Mouse (Mus musculus) kidney, embryonic 15.5 days (tissue): Measurements from ENCODE around the gene Fbxl19. TPM values are rescaled to one million over a fixed set of nuclear protein-coding genes. Genes with fewer than 3 reads are reported as not detected.
A peak's percentile ranks its signal among the peaks of the same experiment; 100 is the strongest.

ENCODE experiments used
- ATAC-seq: fragments of 200-750 bp; cut with Nextera tagmentation; replicated peaks from 2 replicates; pipeline ENCODE4 v1.8.0; 2017; ENCODE audit warnings: moderate TSS enrichment; ENCODE audit not compliant: low FRiP score
- H3K27ac ChIP-seq: fragments of 300-500 bp; sonication (generic); 2 replicates; pipeline ENCODE4 v1.5.1; 2015; ENCODE audit warnings: mild to moderate bottlenecking, inconsistent platforms
- H3K27me3 ChIP-seq: fragments of 300-500 bp; sonication (generic); 2 replicates; pipeline ENCODE4 v1.6.1; 2015; ENCODE audit warnings: inconsistent platforms
- H3K36me3 ChIP-seq: fragments of 300-500 bp; sonication (generic); 2 replicates; pipeline ENCODE4 v1.6.1; 2015; ENCODE audit warnings: inconsistent platforms
- H3K4me1 ChIP-seq: fragments of 300-500 bp; sonication (generic); 2 replicates; pipeline ENCODE4 v1.6.1; 2015; ENCODE audit warnings: inconsistent platforms
- H3K4me2 ChIP-seq: fragments of 300-500 bp; sonication (generic); 2 replicates; pipeline ENCODE4 v1.6.1; 2015; ENCODE audit warnings: moderate library complexity, mild to moderate bottlenecking, inconsistent platforms
- H3K4me3 ChIP-seq: fragments of 300-500 bp; sonication (generic); replicated peaks from 2 replicates; pipeline ENCODE4 v1.5.1; 2015; ENCODE audit warnings: mild to moderate bottlenecking, inconsistent platforms
- H3K9ac ChIP-seq: fragments of 300-500 bp; sonication (generic); 2 replicates; pipeline ENCODE4 v1.6.1; 2015; ENCODE audit warnings: mild to moderate bottlenecking, inconsistent platforms
- H3K9me3 ChIP-seq: fragments of 300-500 bp; sonication (generic); replicated peaks from 2 replicates; pipeline ENCODE4 v1.6.1; 2016; ENCODE audit warnings: inconsistent platforms
- WGBS: fragments of 180-500 bp; shearing (Covaris S2); methylation state at CpG from one replicate; pipeline ENCODE4 v1.1.7; 2015; ENCODE audit warnings: mixed read lengths; 5-methylcytosine and 5-hydroxymethylcytosine counted together
- polyA plus RNA-seq: library from polyadenylated mRNA; unstranded; fragments of >200 nt; fragmentation: Nextera tagmentation; extraction: Ambion mirVana; gene quantifications from 2 replicates; pipeline ENCODE4 v1.2.1, GENCODE M21; 2015

Gene Fbxl19
- polyA plus RNA-seq, 1 experiment from 2014 or later: 6.8 TPM

DNA sequence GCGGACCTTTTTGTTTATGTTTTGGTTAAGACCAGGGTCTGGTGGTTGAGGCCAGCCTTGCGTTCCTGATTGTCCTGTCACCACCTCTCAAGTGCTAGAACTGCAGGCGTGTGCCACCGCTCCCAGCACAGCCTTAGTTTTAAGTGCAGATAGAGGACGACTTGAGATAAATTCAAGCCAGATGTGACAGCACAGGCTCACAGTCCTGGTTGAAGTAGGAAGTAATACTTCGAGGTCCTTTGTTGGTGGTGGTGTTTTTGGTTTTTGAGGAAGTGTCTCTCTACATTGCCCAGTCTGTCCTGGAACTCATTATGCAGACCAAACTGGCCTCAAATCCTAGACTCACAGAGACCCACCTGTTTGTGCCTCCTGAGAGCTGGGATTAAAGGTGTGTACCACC lies 15.4 kb downstream of the Fbxl19 start:
- Histone ChIP-seq H3K4me3 (no peak overlapping the region), H3K9ac (no peak overlapping the region), H3K27me3 (no peaks in the 10 kb centered on the region), H3K27ac (no peak overlapping the region), H3K4me1 (peaks cover 30% of the 10 kb centered on the region), H3K4me2 (no peak overlapping the region), H3K9me3 (no peaks in the 10 kb centered on the region), H3K36me3 (peaks cover 89% of the 10 kb centered on the region)
- 57% methylated on average over 6 of the region's 6 CpGs for WGBS
- ATAC-seq: no peak

DNA sequence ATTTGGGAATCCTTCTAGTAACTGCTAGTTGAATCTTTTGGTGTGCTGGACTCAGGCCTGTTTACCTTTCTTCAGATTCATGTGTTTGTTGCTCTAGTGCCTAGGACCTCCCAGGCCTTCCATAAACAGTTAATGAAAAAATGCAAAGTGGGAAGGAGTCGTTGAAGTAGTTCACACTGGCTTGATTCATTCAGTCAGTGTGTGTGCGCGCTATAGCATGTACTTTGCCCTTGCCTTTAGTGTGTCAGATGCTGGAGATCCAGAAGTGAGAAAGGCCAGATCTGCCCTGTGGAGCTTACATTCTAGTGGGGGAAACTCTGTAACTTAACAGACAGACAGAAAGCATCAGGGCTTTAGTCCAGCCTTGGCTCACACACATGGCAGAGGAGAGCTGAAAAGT lies 16.1 kb downstream of the Fbxl19 start:
- WGBS: 68% methylated on average over 3 of the region's 3 CpGs
- H3K9ac ChIP-seq: 0 out of 2 replicates have a peak overlapping the region, but pooled peaks have one; percentile 7
- H3K9me3 ChIP-seq: no peaks in the 10 kb centered on the region
- H3K27ac ChIP-seq: no peak overlapping the region
- no peak overlapping the region for H3K4me3 ChIP-seq
- no peaks in the 10 kb centered on the region for H3K27me3 ChIP-seq
- peaks cover 89% of the 10 kb centered on the region for H3K36me3 ChIP-seq
- peaks cover 30% of the 10 kb centered on the region for H3K4me1 ChIP-seq
- no peak for ATAC-seq
- H3K4me2 ChIP-seq: no peak overlapping the region

DNA sequence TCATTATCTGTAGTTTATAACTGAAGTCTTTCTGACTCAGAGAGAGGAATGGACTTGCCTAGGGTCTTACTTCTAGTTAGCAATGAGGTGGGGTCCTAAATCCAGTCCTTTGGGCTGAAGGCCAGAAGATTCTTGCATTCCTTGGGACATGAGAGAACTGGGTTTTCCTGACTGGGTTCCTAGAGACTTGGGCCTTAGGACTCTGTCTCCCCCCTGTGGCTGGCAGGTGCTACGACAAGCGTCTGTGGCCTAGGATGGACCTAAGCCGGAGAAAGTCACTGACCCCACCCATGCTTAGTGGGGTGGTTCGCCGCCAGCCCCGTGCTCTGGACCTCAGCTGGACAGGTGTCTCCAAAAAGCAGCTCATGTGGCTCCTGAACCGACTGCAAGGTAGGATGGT lies 16.7 kb downstream of the Fbxl19 start:
- no peak overlapping the region for H3K27ac ChIP-seq
- H3K9ac ChIP-seq: no peak overlapping the region
- H3K9me3 ChIP-seq: no peaks in the 10 kb centered on the region
- 38% methylated on average over 7 of the region's 7 CpGs for WGBS
- H3K4me3 ChIP-seq: no peak overlapping the region
- H3K27me3 ChIP-seq: no peaks in the 10 kb centered on the region
- H3K4me2 ChIP-seq: no peak overlapping the region
- peaks cover 24% of the 10 kb centered on the region for H3K4me1 ChIP-seq
- H3K36me3 ChIP-seq: peaks cover 89% of the 10 kb centered on the region
- no peak for ATAC-seq

DNA sequence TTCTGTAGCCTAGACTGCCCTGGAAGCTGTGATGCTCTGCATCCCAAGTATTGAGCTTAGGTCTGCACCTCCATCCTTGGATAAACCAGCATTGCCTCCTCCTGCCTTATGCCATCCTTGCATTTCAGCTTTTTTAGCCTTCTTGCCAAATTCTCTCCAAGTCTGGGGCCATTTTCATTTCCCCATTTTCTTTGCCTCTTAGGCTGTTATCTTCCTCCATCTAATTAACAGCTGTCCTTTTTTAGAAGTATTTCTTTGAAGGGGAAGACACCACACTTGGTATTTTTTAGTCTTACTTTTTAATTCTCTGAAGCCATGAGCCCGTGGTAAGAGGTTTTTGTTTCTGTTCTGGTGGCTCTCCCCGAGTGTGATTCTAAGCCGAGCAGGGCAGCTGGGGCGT lies 19.3 kb downstream of the Fbxl19 start:
- 90% methylated on average over 4 of the region's 4 CpGs for WGBS
- no peak for ATAC-seq
- Histone ChIP-seq H3K27ac (no peak overlapping the region), H3K27me3 (no peaks in the 10 kb centered on the region), H3K4me3 (no peak overlapping the region), H3K36me3 (peaks cover 89% of the 10 kb centered on the region), H3K9me3 (no peaks in the 10 kb centered on the region), H3K9ac (no peak overlapping the region), H3K4me2 (no peak overlapping the region), H3K4me1 (peaks cover 20% of the 10 kb centered on the region)

DNA sequence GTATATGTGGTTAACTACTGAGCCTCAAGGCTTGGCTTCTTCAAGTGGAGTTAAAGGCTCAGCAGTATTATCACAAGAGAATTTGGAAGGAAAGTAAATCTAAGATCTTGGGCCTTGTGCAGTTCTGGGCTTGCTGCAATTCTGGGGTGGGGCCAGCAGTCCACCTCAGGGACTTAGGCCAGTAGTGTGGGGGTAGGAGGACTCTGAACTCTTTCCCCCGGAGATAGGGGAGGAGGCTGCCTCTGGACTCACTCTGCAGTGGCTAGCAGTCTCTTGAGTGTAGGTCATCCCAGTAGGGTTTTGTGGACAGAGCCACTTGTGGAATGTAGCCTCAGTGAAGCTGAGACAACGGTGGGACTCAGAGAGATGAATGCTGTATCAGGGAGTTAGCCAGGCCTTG lies 21.4 kb downstream of the Fbxl19 start:
- 86% methylated on average over 2 of the region's 2 CpGs for WGBS
- Histone ChIP-seq H3K9me3 (no peaks in the 10 kb centered on the region), H3K27me3 (no peaks in the 10 kb centered on the region), H3K36me3 (peaks cover 75% of the 10 kb centered on the region), H3K4me2 (no peak overlapping the region), H3K9ac (no peak overlapping the region), H3K27ac (no peak overlapping the region), H3K4me1 (peaks cover 23% of the 10 kb centered on the region), H3K4me3 (no peak overlapping the region)
- ATAC-seq: no peak

DNA sequence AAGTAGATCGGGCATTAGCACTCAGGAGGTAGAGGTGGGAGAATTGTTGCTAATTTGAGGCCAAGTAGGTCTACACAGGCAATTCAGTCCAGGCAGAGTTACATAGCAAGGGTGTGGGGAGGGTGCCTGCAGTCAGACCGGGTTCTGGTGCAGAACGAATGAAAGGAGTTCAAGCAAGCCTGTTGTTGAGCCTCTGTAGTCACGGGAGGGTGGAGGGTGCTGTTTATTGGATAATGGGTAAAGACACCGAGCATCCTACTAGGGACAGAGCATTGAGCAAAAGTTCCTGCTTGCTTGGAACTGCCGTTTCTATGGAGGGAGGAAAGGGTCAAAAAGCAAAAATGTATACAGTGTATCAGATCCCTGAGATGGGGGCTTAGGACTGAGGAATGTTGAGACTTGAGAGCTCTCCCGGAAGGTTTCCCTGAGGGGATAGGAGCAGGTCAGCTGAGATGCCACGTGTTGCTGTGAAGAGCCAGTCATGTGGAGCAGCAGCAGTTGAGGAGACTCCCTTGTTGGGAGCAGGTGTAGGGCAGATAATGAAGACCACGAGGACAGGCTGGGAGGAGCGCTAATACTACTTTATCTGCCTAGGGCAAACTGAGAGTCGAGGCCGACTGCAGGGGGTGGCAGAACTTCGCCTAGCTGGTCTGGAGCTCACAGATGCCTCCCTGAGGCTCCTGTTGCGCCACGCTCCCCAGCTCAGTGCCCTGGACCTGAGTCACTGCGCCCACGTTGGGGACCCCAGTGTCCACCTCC lies 22.7 kb downstream of the Fbxl19 start:
- Histone ChIP-seq H3K9ac (no peak overlapping the region), H3K36me3 (peaks cover 63% of the 10 kb centered on the region), H3K27ac (no peak overlapping the region), H3K4me2 (no peak overlapping the region), H3K4me3 (no peak overlapping the region; the same call in 1 of the 2 replicates), H3K9me3 (no peaks in the 10 kb centered on the region), H3K27me3 (no peaks in the 10 kb centered on the region), H3K4me1 (peaks cover 29% of the 10 kb centered on the region)
- 79% methylated on average over 17 of the region's 17 CpGs for WGBS
- ATAC-seq: no peak

DNA sequence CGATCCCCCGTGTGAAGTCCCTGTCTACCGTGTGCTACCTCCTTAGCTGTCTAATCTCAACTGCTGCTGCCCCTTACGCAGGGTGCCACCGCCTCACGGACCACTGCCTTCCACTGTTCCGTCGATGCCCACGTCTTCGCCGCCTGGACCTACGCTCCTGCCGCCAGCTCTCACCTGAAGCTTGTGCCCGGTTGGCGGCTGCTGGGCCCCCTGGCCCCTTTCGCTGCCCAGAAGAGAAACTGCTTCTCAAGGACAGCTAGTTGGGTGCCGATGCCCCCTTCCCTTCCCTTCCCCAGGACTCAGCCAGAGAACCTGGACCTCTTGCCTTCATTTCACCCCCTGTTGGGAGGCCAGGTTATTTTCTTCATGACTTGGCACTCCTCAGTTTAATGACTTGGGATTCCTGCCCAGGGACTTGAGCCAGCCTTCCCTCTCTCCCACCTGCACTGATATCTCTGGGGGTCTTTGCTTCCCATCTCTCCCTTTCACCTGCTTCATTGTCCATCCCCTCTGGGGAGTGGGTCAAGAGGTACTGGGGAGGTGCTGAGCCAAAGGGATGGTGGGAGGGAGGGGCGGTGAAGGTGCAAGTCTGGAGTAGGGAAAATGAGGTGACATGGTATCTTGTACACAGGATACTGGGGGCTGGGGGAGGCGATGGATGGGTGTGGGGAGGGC lies 23.5 kb downstream of the Fbxl19 start:
- Histone ChIP-seq H3K4me2 (no peak overlapping the region), H3K27ac (peak overlapping the region; percentile 98), H3K4me3 (no peak overlapping the region; the same call in 1 of the 2 replicates), H3K36me3 (peaks cover 56% of the 10 kb centered on the region), H3K27me3 (no peaks in the 10 kb centered on the region), H3K9me3 (no peaks in the 10 kb centered on the region), H3K9ac (no peak overlapping the region), H3K4me1 (peaks cover 29% of the 10 kb centered on the region)
- no peak for ATAC-seq
- 94% methylated on average over 19 of the region's 19 CpGs for WGBS

DNA sequence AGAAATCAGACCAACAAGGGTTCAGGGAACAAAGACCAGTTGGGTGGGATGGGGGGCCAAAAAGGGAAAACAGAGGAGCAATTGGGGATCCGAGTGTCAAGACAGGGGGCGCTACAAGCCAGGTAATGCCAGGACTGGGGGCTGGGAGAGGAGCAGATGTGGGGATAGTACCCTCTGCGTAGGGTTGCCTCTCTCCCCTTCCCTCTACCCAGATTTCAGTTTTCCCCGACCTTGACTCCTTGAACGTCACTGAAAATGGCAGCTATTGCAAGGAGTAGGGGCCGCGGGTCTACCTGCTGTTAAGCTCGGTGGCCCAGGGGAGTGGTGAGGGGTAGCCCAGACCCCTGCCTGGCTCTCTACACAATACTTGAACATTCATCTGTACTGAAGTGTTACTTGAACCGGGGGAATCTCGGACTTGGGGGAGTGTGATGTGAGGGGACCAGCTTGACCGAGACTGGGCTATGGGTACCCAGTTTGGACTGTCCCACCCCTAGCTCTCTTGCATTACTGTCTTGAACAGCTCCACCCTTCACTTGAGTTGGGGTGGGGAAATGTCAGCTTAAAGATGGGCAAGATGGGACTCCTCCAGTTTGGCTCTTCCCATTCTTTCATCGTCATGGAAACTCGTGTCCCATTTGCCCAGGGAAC lies 24.1 kb downstream of the Fbxl19 start:
- peak overlapping the region; percentile 81; the same call in 1 of the 2 replicates for H3K4me3 ChIP-seq
- H3K4me1 ChIP-seq: peaks cover 29% of the 10 kb centered on the region
- H3K36me3 ChIP-seq: peaks cover 51% of the 10 kb centered on the region
- no peaks in the 10 kb centered on the region for H3K27me3 ChIP-seq
- no peak for ATAC-seq
- no peak overlapping the region for H3K9ac ChIP-seq
- peak overlapping the region; percentile 94 for H3K4me2 ChIP-seq
- WGBS: 53% methylated on average over 13 of the region's 13 CpGs
- H3K27ac ChIP-seq: peak overlapping the region; percentile 98
- no peaks in the 10 kb centered on the region for H3K9me3 ChIP-seq

DNA sequence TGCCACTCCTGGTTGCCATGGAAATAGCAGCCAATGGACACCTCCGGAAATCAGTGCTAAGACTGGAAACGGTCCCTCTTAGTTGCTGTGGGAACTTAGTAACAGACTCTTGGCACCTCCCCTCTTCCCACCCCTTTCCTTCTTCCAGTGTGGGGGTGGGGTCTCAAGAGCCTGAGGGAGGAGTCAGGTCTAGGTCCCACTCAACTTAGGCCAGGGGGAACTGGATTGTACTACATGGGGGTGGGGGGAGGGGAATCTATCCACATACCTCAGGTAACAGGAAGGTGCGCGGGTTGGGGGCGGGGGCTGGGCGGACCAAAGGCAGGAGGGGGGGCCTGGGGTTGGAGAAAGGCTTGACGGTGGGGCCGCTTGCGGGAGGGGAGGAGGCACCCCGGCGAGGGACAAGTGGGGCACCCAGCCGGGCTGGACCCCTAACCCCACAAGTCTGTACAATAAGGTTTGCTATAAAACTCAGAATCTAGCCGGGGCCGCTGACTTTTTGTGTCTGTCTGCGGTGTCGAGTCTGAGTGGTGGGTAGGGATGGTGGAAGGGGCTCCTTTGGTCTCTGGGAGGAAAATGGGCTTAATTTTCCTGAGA lies 24.8 kb downstream of the Fbxl19 start:
- H3K36me3 ChIP-seq: peaks cover 45% of the 10 kb centered on the region
- peak overlapping the region; percentile 91 for H3K9ac ChIP-seq
- H3K4me2 ChIP-seq: peak overlapping the region; percentile 94
- peak overlapping the region; percentile 81 for H3K4me3 ChIP-seq
- no peaks in the 10 kb centered on the region for H3K27me3 ChIP-seq
- peak; percentile 90 for ATAC-seq
- under 1% methylated on average over 16 of the region's 16 CpGs for WGBS
- H3K4me1 ChIP-seq: peaks cover 32% of the 10 kb centered on the region
- H3K27ac ChIP-seq: peak overlapping the region; percentile 98
- no peaks in the 10 kb centered on the region for H3K9me3 ChIP-seq

DNA sequence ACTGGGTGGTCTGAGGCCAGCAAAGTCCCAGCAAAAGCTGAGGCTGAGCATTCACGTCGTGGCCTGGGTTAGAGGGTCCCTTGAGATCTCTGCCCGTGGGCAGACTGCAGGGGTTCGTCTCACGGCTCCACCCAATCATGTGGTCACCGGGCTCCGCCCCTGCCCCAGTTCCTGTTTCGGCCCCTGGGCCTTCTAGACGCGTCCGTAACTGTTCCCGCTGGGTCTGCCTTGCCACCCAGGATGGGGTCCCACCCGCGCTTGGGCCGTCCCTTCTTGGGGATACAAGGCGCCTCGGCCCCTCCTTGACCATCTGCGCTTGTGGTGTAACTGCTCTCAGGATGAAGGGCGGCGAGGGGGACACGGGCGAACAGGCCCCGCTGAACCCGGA lies 25.3 kb downstream of the Fbxl19 start, which contains the start of gene Orai3:
TSS of gene Orai3 (plus strand) at position 165 of the 388 bp plus-strand sequence.
- peak; percentile 86 for ATAC-seq
- under 1% methylated on average over 24 of the region's 24 CpGs for WGBS
- Histone ChIP-seq H3K27ac (peak within 1 kb of the TSS; percentile 98), H3K4me2 (peak within 1 kb of the TSS; percentile 94), H3K36me3 (peaks cover 42% of the 10 kb centered on the region), H3K9ac (peak within 1 kb of the TSS; percentile 91), H3K27me3 (no peaks in the 10 kb centered on the region), H3K9me3 (no peaks in the 10 kb centered on the region), H3K4me3 (peak within 1 kb of the TSS; percentile 81), H3K4me1 (peaks cover 33% of the 10 kb centered on the region)

DNA sequence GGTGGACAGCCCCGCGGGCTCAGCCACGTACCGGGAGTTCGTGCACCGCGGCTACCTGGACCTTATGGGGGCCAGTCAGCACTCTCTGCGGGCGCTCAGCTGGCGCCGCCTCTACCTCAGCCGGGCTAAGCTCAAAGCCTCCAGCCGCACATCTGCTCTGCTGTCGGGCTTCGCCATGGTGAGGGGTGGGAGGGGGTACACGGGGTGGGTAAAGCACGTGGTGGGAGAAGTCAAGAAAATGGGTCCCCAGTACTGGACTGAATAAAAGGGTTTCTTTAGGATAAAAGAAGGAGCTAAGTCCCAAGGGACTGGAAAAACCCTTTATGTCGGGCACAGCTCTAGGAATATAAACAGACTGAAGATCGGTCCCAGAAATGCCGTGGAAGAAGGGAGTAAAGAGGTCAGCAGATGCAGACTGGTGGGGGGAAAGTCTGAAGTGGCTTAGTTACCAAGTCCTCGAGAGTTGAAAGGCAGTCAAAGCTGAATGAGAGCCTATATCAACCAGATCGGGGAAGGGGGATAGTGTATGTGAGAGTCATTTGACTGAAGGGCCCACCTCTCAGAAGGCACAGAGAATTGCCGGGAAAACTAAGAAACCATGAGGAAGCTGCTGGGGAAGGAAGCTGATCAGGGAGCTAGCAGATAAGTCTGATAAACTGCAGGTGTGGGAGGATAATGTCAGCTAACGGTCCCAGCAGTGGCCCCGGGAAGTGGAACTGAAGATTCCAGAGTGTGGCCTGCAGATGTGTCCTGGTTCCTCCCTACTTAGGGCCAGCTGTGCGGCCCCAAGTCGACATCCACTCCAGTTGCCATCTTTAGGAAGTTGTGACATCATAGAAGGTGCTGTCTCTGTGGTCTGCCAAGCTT lies 25.9 kb downstream of the Fbxl19 start:
- H3K4me3 ChIP-seq: peak overlapping the region; percentile 81
- WGBS: 2% methylated on average over 27 of the region's 27 CpGs
- peak; percentile 19 for ATAC-seq
- H3K4me2 ChIP-seq: peak overlapping the region; percentile 94
- peaks cover 37% of the 10 kb centered on the region for H3K36me3 ChIP-seq
- no peaks in the 10 kb centered on the region for H3K9me3 ChIP-seq
- no peaks in the 10 kb centered on the region for H3K27me3 ChIP-seq
- H3K9ac ChIP-seq: peak overlapping the region; percentile 91
- H3K4me1 ChIP-seq: peaks cover 33% of the 10 kb centered on the region
- H3K27ac ChIP-seq: peak overlapping the region; percentile 98
